Mouse (Mus musculus) intestine, embryonic 16.5 days (tissue): ENCODE results near the gene Rom1. TPM values are rescaled to one million over a fixed set of nuclear protein-coding genes. Genes with fewer than 3 reads are reported as not detected.

ENCODE experiments used
- ATAC-seq: fragments of 200-750 bp; cut with Nextera tagmentation; 2 replicates; pipeline ENCODE4 v1.8.0; 2017; ENCODE audit warnings: moderate TSS enrichment, moderate library complexity
- H3K27ac ChIP-seq: fragments of 300-500 bp; sonication (generic); 2 replicates; pipeline ENCODE4 v1.5.1; 2014; ENCODE audit warnings: mild to moderate bottlenecking, low read length
- H3K27me3 ChIP-seq: fragments of 300-500 bp; sonication (generic); replicated peaks from 2 replicates; pipeline ENCODE4 v1.6.1; 2014; ENCODE audit warnings: low read length, control low read depth, mixed read lengths; ENCODE audit not compliant: control insufficient read depth, insufficient read depth
- H3K36me3 ChIP-seq: fragments of 300-500 bp; sonication (generic); 2 replicates; pipeline ENCODE4 v1.6.1; 2014; ENCODE audit warnings: low read length, control low read depth; ENCODE audit not compliant: control insufficient read depth, insufficient read depth
- H3K4me1 ChIP-seq: fragments of 300-500 bp; sonication (generic); 2 replicates; pipeline ENCODE4 v1.6.1; 2014; ENCODE audit warnings: low read length, control low read depth, mixed read lengths; ENCODE audit not compliant: control insufficient read depth, insufficient read depth
- H3K4me2 ChIP-seq: fragments of 300-500 bp; sonication (generic); 2 replicates; pipeline ENCODE4 v1.6.1; 2014; ENCODE audit warnings: low read depth, low read length, control low read depth
- H3K4me3 ChIP-seq: fragments of 300-500 bp; sonication (generic); 2 replicates; pipeline ENCODE4 v1.5.1; 2014; ENCODE audit warnings: mild to moderate bottlenecking, low read length
- H3K9ac ChIP-seq: fragments of 300-500 bp; sonication (generic); 2 replicates; pipeline ENCODE4 v1.6.1; 2014; ENCODE audit warnings: low read depth, low read length
- H3K9me3 ChIP-seq: fragments of 300-500 bp; sonication (generic); 2 replicates; pipeline ENCODE4 v1.6.1; 2016; ENCODE audit warnings: low read length, control low read depth; ENCODE audit not compliant: control insufficient read depth
- WGBS: fragments of 180-500 bp; shearing (Covaris S2); extraction: QIAGEN DNeasy Blood & Tissue Kit; methylation state at CpG from one replicate; pipeline ENCODE4 v1.1.7; 2014; 5-methylcytosine and 5-hydroxymethylcytosine counted together
- polyA plus RNA-seq: library from polyadenylated mRNA; unstranded; fragments of >200 nt; fragmentation: Nextera tagmentation; extraction: Ambion mirVana; gene quantifications from 2 replicates; pipeline ENCODE4 v1.2.1, GENCODE M21; 2015

The Rom1 gene
- polyA plus RNA-seq, 1 experiment from 2014 or later: 3.1 TPM

- ATAC-seq: no peak
- Histone ChIP-seq H3K9ac (0 out of 2 replicates have a peak overlapping the region, but pooled peaks have one; percentile 11), H3K4me2 (no peak overlapping the region), H3K4me3 (no peak overlapping the region), H3K36me3 (peaks cover 5% of the 10 kb centered on the region), H3K9me3 (no peaks in the 10 kb centered on the region), H3K27me3 (no peaks in the 10 kb centered on the region), H3K4me1 (peaks cover 26% of the 10 kb centered on the region), H3K27ac (no peak overlapping the region)
- WGBS: 89% methylated on average over 9 of the region's 9 CpGs
These were observed 33.7 kb downstream of the Rom1 start for GRCm38 (mm10) chr19:8895397-8895960.

GRCm38 (mm10) chr19:8892829-8893766, 36.1 kb downstream of the Rom1 start, which contains the start of gene Ints5:
Ints5 (plus strand) TSS chr19:8893005.
- no peaks in the 10 kb centered on the region for H3K27me3 ChIP-seq
- no peaks in the 10 kb centered on the region for H3K9me3 ChIP-seq
- H3K27ac ChIP-seq: peak within 1 kb of the TSS; percentile 89
- H3K9ac ChIP-seq: peak within 1 kb of the TSS; percentile 98
- WGBS: 3% methylated on average over 54 of the region's 54 CpGs
- peaks cover 19% of the 10 kb centered on the region for H3K4me1 ChIP-seq
- H3K4me3 ChIP-seq: peak within 1 kb of the TSS; percentile 95
- peak within 1 kb of the TSS; percentile 60 for H3K4me2 ChIP-seq
- peak; percentile 49 for ATAC-seq
- H3K36me3 ChIP-seq: peaks cover 7% of the 10 kb centered on the region

- Histone ChIP-seq H3K36me3 (peaks cover 4% of the 10 kb centered on the region), H3K4me1 (peaks cover 10% of the 10 kb centered on the region; the same call in 1 of the 2 replicates), H3K9me3 (no peaks in the 10 kb centered on the region), H3K9ac (peak within 1 kb of the TSS; percentile 81), H3K4me2 (peak within 1 kb of the TSS; percentile 75), H3K27me3 (no peaks in the 10 kb centered on the region), H3K27ac (peak within 1 kb of the TSS; percentile 89), H3K4me3 (peak within 1 kb of the TSS; percentile 70)
- ATAC-seq: peak; percentile 94
- WGBS: under 1% methylated on average over 58 of the region's 58 CpGs
These were observed 40.4 kb downstream of the Rom1 start, which contains the start of the genes 1810009A15Rik and Gm49416 for GRCm38 (mm10) chr19:8888511-8889385. 1810009A15Rik (plus strand) TSS chr19:8888853. Gm49416 (plus strand) TSS chr19:8888926.

GRCm38 (mm10) chr19:8887585-8888463, 41.3 kb downstream of the Rom1 start:
- H3K4me2 ChIP-seq: peak overlapping the region; percentile 75
- 15% methylated on average over 19 of the region's 19 CpGs for WGBS
- H3K4me3 ChIP-seq: peak overlapping the region; percentile 70
- H3K27ac ChIP-seq: peak overlapping the region; percentile 79
- peaks cover 4% of the 10 kb centered on the region for H3K36me3 ChIP-seq
- no peak for ATAC-seq
- peak overlapping the region; percentile 81 for H3K9ac ChIP-seq
- H3K4me1 ChIP-seq: peaks cover 10% of the 10 kb centered on the region; the same call in 1 of the 2 replicates
- no peaks in the 10 kb centered on the region for H3K27me3 ChIP-seq
- no peaks in the 10 kb centered on the region for H3K9me3 ChIP-seq

- H3K9ac ChIP-seq: peak overlapping the region; percentile 81; the same call in 1 of the 2 replicates
- peaks cover 4% of the 10 kb centered on the region for H3K36me3 ChIP-seq
- peaks cover 5% of the 10 kb centered on the region; the same call in 1 of the 2 replicates for H3K4me1 ChIP-seq
- ATAC-seq: no peak
- H3K4me2 ChIP-seq: no peak overlapping the region
- H3K9me3 ChIP-seq: no peaks in the 10 kb centered on the region
- peak overlapping the region; percentile 79; the same call in 1 of the 2 replicates for H3K27ac ChIP-seq
- no peaks in the 10 kb centered on the region for H3K27me3 ChIP-seq
- H3K4me3 ChIP-seq: no peak overlapping the region; the same call in 1 of the 2 replicates
- 53% methylated on average over 1 of the region's 1 CpGs for WGBS
These were observed 42.1 kb downstream of the Rom1 start for GRCm38 (mm10) chr19:8886916-8887584.

- Histone ChIP-seq H3K4me1 (peaks cover 10% of the 10 kb centered on the region), H3K36me3 (no peaks in the 10 kb centered on the region), H3K9ac (no peak within 1 kb of the TSS), H3K4me2 (no peak within 1 kb of the TSS), H3K4me3 (no peak within 1 kb of the TSS), H3K9me3 (no peaks in the 10 kb centered on the region), H3K27ac (no peak within 1 kb of the TSS), H3K27me3 (no peaks in the 10 kb centered on the region)
- WGBS: 84% methylated on average over 3 of the region's 3 CpGs
- ATAC-seq: no peak
These were observed 45.5 kb downstream of the Rom1 start, which contains the start of the genes Lbhd1 and Gm49403 for GRCm38 (mm10) chr19:8883616-8884015. Lbhd1 (plus strand) TSS chr19:8883732. Gm49403 (plus strand) TSS chr19:8883930.

GRCm38 (mm10) chr19:8881034-8881392, 48.1 kb downstream of the Rom1 start:
- 0 out of 2 replicates have a peak, but pooled peaks cover 2% of the 10 kb centered on the region for H3K36me3 ChIP-seq
- H3K4me2 ChIP-seq: peak overlapping the region; percentile 85
- no peaks in the 10 kb centered on the region for H3K9me3 ChIP-seq
- H3K9ac ChIP-seq: peak overlapping the region; percentile 89
- 15% methylated on average over 3 of the region's 3 CpGs for WGBS
- no peaks in the 10 kb centered on the region for H3K27me3 ChIP-seq
- H3K4me3 ChIP-seq: peak overlapping the region; percentile 85
- 0 out of 2 replicates have a peak, but pooled peaks have one; percentile 2 for ATAC-seq
- H3K27ac ChIP-seq: no peak overlapping the region
- H3K4me1 ChIP-seq: peaks cover 5% of the 10 kb centered on the region
